Mouse (Mus musculus): ENCODE measurements around the gene Bcat2.

Bcat2 gene

GRCm38 (mm10) chr7:45626571-45627076 lies 56.7 kb downstream of the Bcat2 start:
- DNase-seq (ENCODE audit: low read depth) = no peak

- no peak for DNase-seq (ENCODE audit: low read depth)
Observed at GRCm38 (mm10) chr7:45627261-45627660, 57.3 kb downstream of the Bcat2 start, which contains the start of gene Rasip1. Rasip1 (plus strand) TSS chr7:45627488.

GRCm38 (mm10) chr7:45628364-45629294 lies 58.7 kb downstream of the Bcat2 start:
- DNase-seq (ENCODE audit: low read depth) = no peak

- no peak for DNase-seq (ENCODE audit: low read depth)
Observed at GRCm38 (mm10) chr7:45630064-45630907, 60.3 kb downstream of the Bcat2 start.

- DNase-seq (ENCODE audit: low read depth) = no peak
Observed at GRCm38 (mm10) chr7:45632499-45632898, 62.5 kb downstream of the Bcat2 start.

GRCm38 (mm10) chr7:45634946-45635681 lies 65.2 kb downstream of the Bcat2 start:
- DNase-seq (ENCODE audit: low read depth) = peak; percentile 96

GRCm38 (mm10) chr7:45635711-45636688 lies 66.0 kb downstream of the Bcat2 start:
- peak; percentile 93 for DNase-seq (ENCODE audit: low read depth)

- DNase-seq (ENCODE audit: low read depth) = no peak
Observed at GRCm38 (mm10) chr7:45637710-45638109, 67.8 kb downstream of the Bcat2 start.

- no peak for DNase-seq (ENCODE audit: low read depth)
Observed at GRCm38 (mm10) chr7:45638623-45639401, 68.9 kb downstream of the Bcat2 start.

Data from 416B (cell line).